Mouse (Mus musculus): ENCODE measurements around the gene Rps6kb1.
A peak's percentile ranks its signal among the peaks of the same experiment; 100 is the strongest.

Rps6kb1 gene

DNA sequence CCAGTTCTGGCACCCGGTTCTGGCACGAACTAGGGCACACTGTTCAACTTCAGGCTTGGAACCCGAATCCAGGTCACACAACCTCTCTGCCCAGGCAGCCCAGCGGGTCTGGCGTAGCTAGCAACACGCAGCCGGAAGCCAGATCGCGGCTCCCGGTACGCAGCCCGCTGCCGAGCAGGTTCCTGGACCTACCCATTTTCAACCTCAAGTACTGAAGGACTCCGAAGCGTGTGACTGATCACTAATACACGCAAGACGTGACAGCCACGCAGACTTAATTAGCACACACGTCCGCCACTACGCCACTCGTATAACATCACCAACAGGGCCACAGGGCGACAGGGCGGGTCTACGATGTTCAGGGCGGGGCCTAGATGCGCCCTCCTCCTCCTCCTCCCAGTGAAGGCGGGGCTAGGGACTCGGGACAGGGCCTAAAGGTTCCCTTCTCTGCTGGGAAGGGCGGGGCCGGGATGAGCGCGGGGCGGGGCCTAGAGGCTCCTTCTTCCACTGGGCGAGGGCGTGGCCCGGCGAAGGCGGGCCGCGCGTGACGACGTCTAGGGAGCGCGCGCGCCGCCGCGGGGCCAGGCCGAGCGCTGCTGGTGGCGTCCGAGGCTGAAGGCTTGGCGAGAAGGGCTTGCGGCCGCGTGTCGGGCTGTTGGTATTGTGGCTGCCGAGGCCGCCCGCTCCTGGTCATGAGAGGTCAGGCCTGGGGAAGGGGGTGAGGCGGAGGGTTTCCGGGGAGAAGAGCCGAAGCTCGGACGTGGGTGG, 60.3 kb downstream of the Rps6kb1 start, which contains the start of gene Rnft1:
Gene Rnft1 (plus strand): TSS at position 557 of the 768 bp plus-strand sequence.
- peak; percentile 99 for DNase-seq (ENCODE audit: extremely low read depth, insufficient read length, low spot score)

DNA sequence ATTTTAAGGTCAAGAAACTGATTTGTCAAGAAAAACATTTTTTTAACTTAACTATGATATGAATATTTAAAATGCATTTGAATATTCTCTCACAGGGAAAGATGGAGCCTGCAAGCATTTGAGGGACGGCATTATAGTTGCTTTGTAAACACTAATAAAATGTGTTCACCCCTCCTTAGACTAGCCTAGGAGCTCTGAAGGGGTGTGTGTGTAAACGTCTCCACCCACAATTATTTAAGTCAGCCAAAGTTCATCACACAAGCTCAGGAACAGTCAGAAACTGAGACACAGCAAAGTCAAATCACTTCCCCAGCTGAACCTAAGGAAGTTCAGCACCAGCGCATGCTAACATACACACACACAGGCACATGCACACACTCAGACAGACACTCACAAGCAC, 71.0 kb downstream of the Rps6kb1 start:
- no peak for DNase-seq (ENCODE audit: extremely low read depth, insufficient read length, low spot score)

DNA sequence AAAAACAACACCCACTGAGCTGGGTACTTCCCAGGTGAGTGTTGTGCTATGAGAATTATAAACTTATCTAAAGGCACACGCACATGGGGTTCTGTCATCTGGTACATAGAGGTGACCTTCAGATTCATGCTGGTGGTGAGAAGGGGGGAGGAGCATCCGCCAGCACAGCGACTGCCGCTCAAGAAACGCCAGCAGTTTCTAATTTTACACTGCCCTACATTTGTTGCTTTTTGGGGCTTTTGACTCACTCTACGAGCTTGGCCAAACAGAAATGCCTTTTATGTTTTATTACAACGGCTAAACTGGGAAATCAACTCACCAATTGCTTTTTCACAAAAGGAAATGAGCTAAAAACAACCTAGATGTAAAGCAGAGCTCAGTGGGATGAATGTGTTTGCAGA, 71.8 kb downstream of the Rps6kb1 start:
- no peak for DNase-seq (ENCODE audit: extremely low read depth, insufficient read length, low spot score)

DNA sequence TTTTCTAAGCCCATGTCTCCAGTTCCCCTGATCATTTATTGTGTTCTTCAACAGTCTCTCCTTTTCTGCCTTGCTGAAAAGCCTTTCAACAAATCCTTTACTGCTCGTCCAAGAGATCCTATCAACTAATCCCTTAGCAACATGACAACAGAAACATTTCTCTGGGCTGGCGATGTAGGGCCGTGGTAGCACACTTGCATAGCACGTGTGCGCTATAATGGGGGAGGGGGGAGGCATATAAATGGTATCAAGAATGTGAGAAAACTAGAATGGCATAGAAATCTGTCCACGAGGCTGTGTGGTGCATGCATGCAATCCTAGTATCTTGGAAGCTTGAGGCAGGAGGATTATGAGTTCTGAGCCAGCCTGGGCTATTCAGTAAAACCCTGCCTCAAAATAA, 72.8 kb downstream of the Rps6kb1 start:
- DNase-seq (ENCODE audit: extremely low read depth, insufficient read length, low spot score) = no peak

DNA sequence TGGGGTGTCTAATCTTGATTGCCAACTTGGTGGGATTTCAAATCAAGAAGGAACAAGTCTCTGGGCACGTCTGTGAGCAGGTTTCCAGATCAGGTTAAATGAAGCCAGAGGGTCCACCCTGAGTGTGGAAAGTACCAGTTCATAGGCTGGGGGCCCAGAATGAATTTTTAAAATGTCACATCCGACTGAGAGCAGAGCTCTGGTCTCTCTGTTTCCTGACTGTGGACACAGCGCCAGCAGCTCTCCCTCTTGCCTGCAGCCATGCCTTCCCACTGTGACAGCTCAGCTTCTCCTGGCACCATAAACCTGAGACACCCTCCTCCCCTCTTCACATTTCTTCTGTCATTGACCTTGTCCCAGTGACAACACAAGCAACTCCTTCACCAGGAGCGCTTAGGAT, 75.6 kb downstream of the Rps6kb1 start:
- no peak for DNase-seq (ENCODE audit: extremely low read depth, insufficient read length, low spot score)

DNA sequence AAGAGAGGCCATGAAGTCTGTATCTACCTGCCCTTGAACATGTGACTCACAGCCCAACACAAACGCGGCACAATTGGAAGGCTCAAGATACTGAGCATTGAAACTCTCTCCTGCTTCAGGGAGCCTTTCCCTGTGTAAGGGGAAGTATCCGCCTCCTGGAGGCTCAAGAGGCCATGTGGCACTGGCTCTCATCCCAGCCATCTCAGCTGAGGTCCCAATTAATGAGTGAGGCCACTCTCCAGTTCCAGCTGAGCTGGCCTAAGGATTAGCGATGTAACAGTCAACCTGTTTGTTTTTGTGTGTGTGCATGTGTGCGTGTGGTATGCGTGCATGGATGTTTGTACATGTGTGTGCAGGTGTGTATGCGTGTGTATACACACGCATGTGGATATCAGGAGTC, 76.3 kb downstream of the Rps6kb1 start:
- DNase-seq (ENCODE audit: extremely low read depth, insufficient read length, low spot score) = no peak

DNA sequence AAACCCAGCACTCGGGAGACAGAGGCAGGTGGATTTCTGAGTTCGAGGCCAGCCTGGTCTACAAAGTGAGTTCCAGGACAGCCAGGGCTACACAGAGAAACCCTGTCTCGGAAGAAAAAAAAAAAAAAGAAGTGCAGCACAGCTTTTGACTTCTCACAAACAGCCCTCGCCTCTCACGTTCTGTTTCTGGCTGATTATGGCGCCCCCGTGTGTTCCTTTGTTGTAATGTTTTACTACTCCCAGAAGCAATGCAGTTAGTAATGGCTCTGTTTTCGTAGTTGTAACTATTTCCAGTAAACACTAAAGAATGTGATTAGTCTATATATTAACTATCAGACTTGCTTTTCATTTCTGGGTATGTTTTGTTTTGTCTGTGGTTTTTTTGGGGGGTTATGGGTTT, 80.3 kb downstream of the Rps6kb1 start:
- peak; percentile 20 for DNase-seq (ENCODE audit: extremely low read depth, insufficient read length, low spot score)

DNA sequence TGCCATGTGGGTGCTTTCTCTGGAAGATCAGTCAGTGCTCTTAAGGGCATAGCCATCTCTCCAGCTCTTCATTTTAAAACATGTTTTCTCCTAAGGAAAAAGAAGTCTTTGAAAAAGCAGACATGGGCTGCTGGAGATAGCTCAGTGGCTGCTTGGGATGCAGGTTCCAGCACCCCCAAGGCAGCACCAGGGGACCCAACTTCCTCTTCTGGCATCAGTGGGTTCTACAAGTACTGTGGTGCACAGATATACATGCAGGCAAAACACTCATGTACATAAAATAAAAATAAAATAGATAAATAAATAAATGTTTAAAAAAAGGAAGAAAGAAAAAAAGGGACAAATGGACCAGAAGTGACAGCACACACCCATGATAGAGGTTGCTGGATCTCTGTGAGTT, 82.0 kb downstream of the Rps6kb1 start:
- no peak for DNase-seq (ENCODE audit: extremely low read depth, insufficient read length, low spot score)

DNA sequence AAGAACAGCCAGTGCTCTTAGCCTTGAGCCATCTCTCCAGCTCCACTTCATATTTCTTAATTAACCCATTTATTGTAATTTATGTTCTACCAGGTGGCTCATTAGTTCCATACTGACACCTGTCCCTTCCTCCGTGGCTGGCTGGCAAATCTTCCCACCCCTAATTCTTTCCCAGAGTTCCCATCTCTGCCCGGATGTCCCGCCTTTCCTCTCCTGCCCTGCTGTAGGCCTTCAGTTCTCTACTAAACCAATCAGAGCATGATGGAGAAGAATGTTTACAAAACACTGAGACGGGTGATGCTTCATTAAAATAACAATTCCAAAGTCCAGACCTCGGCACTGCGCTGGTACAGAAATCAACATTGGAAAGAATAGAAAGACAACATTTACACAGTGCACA, 85.7 kb downstream of the Rps6kb1 start:
- no peak for DNase-seq (ENCODE audit: extremely low read depth, insufficient read length, low spot score)

DNA sequence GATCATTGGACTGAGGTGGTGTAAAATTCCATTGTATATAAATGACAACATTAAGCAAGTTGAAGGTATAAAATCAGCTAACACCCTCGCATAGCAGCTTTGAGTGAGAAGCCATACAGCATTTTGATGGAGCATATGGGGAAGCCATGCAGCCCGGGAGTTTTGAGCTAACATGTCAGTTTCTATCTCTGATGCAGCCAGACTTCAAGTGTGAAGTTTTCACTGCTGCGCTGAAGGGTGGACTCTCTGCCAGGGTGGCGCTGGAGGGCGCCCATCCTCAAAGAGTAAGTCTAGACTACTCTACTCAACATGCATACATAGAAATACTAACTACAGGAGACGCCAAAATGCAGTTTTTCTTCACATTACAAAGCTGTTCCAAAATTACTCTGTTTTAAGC, 87.1 kb downstream of the Rps6kb1 start:
- DNase-seq (ENCODE audit: extremely low read depth, insufficient read length, low spot score) = no peak

DNA sequence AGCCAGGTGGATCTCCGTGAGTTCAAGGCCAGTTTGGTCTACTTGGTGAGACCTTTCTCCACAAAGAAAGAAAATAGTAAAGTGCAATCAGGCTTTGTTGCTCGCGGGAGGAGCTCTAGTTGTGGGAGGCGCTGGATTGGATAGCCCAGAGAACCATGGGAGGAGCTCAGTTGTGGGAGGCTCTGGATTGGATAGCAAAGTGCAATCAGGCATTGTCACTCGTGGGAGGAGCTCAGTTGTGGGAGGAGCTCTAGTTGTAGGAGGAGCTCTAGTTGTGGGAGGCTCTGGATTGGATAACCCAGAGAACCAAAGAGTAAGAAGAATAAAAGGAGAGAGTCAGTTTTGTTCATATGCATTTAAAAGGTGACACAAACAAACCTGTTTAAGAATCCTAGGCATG, 90.6 kb downstream of the Rps6kb1 start:
- DNase-seq (ENCODE audit: extremely low read depth, insufficient read length, low spot score) = no peak
